Comparison of ENCODE assay signal across 9 mouse cellular contexts in genomic region chr11:100391081-100391883, GRCm38 (mm10). TPM values are rescaled to one million over a fixed set of nuclear protein-coding genes. Genes with fewer than 3 reads are reported as not detected.
A peak's percentile ranks its signal among the peaks of the same experiment; 100 is the strongest.
DNase-seq lines count a peak whose midpoint lies in the region; TF ChIP-seq lines count a peak whose summit lies in the region.
"Had no signal": no experiment of that assay in that cellular context is flagged by ENCODE, and none has a peak within 500 bp of the region (broad histone marks: within the 10 kb centered on the region; RNA-seq: fewer than 3 reads in every experiment).

No protein-coding gene starts in this region.

- no peak overlapping the region for H3K4me3 ChIP-seq in cortical plate, adult 2 months (ENCODE audit: insufficient read depth, low read length)

- intact Hi-C loops in heart, postnatal 10 days (cut with DNase I), result no loop called here

- TF ChIP-seq POLR2A in cortical plate, adult 2 months (IDR thresholded peaks at IDR 0.05; ENCODE audit: extremely low read depth, insufficient read depth, low read length), result no peak

- peak; percentile 53 to 54 for DNase-seq in cerebellum, postnatal 10 days
- no peak for DNase-seq in cerebellum, adult 11 months
- DNase-seq in heart, postnatal 10 days, result peak; percentile 92 to 93
- DNase-seq in kidney, postnatal 14 days, result peak; percentile 91
- peak; percentile 84 to 93 for DNase-seq in lung, postnatal 4 days
- DNase-seq in layer of hippocampus, adult 9-11 months, result no peak
- no peak for DNase-seq in left cerebral cortex, adult 9 months (ENCODE audit: low spot score in 2 of 2)

- H3K27ac ChIP-seq in cortical plate, adult 2 months (ENCODE audit: insufficient read depth, low read length), result peak overlapping the region; percentile 55

- peaks cover 13% of the 10 kb centered on the region for H3K4me1 ChIP-seq in cortical plate, adult 2 months (ENCODE audit: control insufficient read depth, insufficient read depth, low read length)

- no peak for TF ChIP-seq CTCF in cortical plate, adult 2 months (IDR thresholded peaks at IDR 0.05; ENCODE audit: extremely low read depth, insufficient read depth, low read length)

RNA-seq across cellular contexts. Expression of gene Jup, which starts 6.3 kb away (rescaled TPM):
- polyA plus RNA-seq in cortical plate, adult 2 months (2012; rRNA removed), result 40.9 and 48.2 TPM in 2 replicates
- 100 to 1,000 TPM; 252 to 286 TPM for total RNA-seq in heart, postnatal 10 days (2021)

RNA-seq across cellular contexts. Expression of gene P3h4, which starts 23.4 kb away (rescaled TPM):
- 14.4 and 15.3 TPM in 2 replicates for polyA plus RNA-seq in cortical plate, adult 2 months (2012; rRNA removed)
- total RNA-seq in heart, postnatal 10 days (2021), result 10 to 100 TPM; 24.4 to 27.3 TPM
- total RNA-seq: CH12.LX had no signal

RNA-seq across cellular contexts. Expression of gene Fkbp10, which starts 24.2 kb away (rescaled TPM):
- 8.0 and 9.6 TPM in 2 replicates for polyA plus RNA-seq in cortical plate, adult 2 months (2012; rRNA removed)
- 10 to 100 TPM; 58.6 to 59.7 TPM for total RNA-seq in heart, postnatal 10 days (2021)

RNA-seq across cellular contexts. Expression of gene Hap1, which starts 35.4 kb away (rescaled TPM):
- 76.5 and 83.3 TPM in 2 replicates for polyA plus RNA-seq in cortical plate, adult 2 months (2012; rRNA removed)
- total RNA-seq in heart, postnatal 10 days (2021), result 1 to 10 TPM; 1.4 TPM

RNA-seq across cellular contexts. Expression of gene Nt5c3b, which starts 50.3 kb away (rescaled TPM):
- 70.9 and 73.6 TPM in 2 replicates for polyA plus RNA-seq in cortical plate, adult 2 months (2012; rRNA removed)
- 10 to 100 TPM; 36.9 to 46.3 TPM for total RNA-seq in heart, postnatal 10 days (2021)

Comparison
In these comparisons a context has a peak if more than half of its experiments do, and no peak if none do; other contexts are left out.
1. DNase-seq: peak in cerebellum, postnatal 10 days (2 of 2), heart, postnatal 10 days (2 of 2), kidney, postnatal 14 days (single experiment) and lung, postnatal 4 days (2 of 2); none in cerebellum, adult 11 months (single experiment), layer of hippocampus, adult 9-11 months (single experiment) and left cerebral cortex, adult 9 months (0 of 2).